Mouse (Mus musculus): ENCODE measurements around the gene Ube2b. TPM values are rescaled to one million over a fixed set of nuclear protein-coding genes. Genes with fewer than 3 reads are reported as not detected.

Ube2b gene
- polyA plus RNA-seq (2012; rRNA removed): 31.1 and 34.5 TPM in 2 replicates

GRCm38 (mm10) chr11:52000290-52000962 is at the start of gene Ube2b:
Gene Ube2b, minus strand, starts transcription at chr11:52000762.

GRCm38 (mm10) chr11:52003772-52004528 is 3.4 kb upstream of the Ube2b start, which contains the start of gene Cdkl3:
Gene Cdkl3, plus strand, starts transcription at chr11:52004221.

GRCm38 (mm10) chr11:51967443-51968401 is 32.8 kb downstream of the Ube2b start, which contains the start of gene Cdkn2aipnl:
Gene Cdkn2aipnl, plus strand, starts transcription at chr11:51967661.

Other genes starting within 250 kb of the Ube2b start
- 20.5 and 23.7 TPM in 2 replicates for gene Sec24a, start 237.1 kb downstream of the Ube2b start, polyA plus RNA-seq (2012; rRNA removed)
- 11.0 and 13.1 TPM in 2 replicates for gene Sar1b, start 237.1 kb downstream of the Ube2b start, polyA plus RNA-seq (2012; rRNA removed)
- 9.2 and 10.4 TPM in 2 replicates for gene Jade2, start 143.1 kb downstream of the Ube2b start, polyA plus RNA-seq (2012; rRNA removed)
- gene Cdkn2aipnl, start 33.1 kb downstream of the Ube2b start, polyA plus RNA-seq (2012; rRNA removed): 17.9 and 18.4 TPM in 2 replicates
- 0.81 and 0.85 TPM in 2 replicates for gene Cdkl3, start 3.5 kb upstream of the Ube2b start, polyA plus RNA-seq (2012; rRNA removed)
- gene Ppp2ca, start 97.9 kb upstream of the Ube2b start, polyA plus RNA-seq (2012; rRNA removed): 47.9 and 59.0 TPM in 2 replicates
- gene Olfr1373, start 144.8 kb upstream of the Ube2b start, polyA plus RNA-seq (2012; rRNA removed): not detected in 2 replicates
- gene Olfr1371, start 213.2 kb upstream of the Ube2b start, polyA plus RNA-seq (2012; rRNA removed): not detected in 2 replicates
- 8.0 and 9.7 TPM in 2 replicates for gene Skp1a, start 231.2 kb upstream of the Ube2b start, polyA plus RNA-seq (2012; rRNA removed)